Mouse (Mus musculus) midbrain, embryonic 13.5 days (tissue): Measurements from ENCODE around the gene Ctrc. TPM values are rescaled to one million over a fixed set of nuclear protein-coding genes. Genes with fewer than 3 reads are reported as not detected.

Experiments used
- ATAC-seq: fragments of 200-750 bp; cut with Nextera tagmentation; 2 replicates; pipeline ENCODE4 v1.8.0; 2017; ENCODE audit warnings: mild to moderate bottlenecking, moderate TSS enrichment, moderate library complexity
- H3K27ac ChIP-seq: fragments of 300-500 bp; sonication (generic); 2 replicates; pipeline ENCODE4 v1.5.1; 2015; ENCODE audit warnings: inconsistent platforms, mild to moderate bottlenecking, moderate library complexity
- H3K27me3 ChIP-seq: fragments of 300-500 bp; sonication (generic); 2 replicates; pipeline ENCODE4 v1.6.1; 2015; ENCODE audit warnings: mild to moderate bottlenecking, inconsistent platforms
- H3K36me3 ChIP-seq: fragments of 300-500 bp; sonication (generic); 2 replicates; pipeline ENCODE4 v1.6.1; 2015; ENCODE audit warnings: mild to moderate bottlenecking, inconsistent platforms
- H3K4me1 ChIP-seq: fragments of 300-500 bp; sonication (generic); replicated peaks from 2 replicates; pipeline ENCODE4 v1.6.1; 2015; ENCODE audit warnings: inconsistent platforms
- H3K4me2 ChIP-seq: fragments of 300-500 bp; sonication (generic); replicated peaks from 2 replicates; pipeline ENCODE4 v1.6.1; 2015; ENCODE audit warnings: moderate library complexity, mild to moderate bottlenecking, inconsistent platforms
- H3K4me3 ChIP-seq: fragments of 300-500 bp; sonication (generic); replicated peaks from 2 replicates; pipeline ENCODE4 v1.5.1; 2015; ENCODE audit warnings: mild to moderate bottlenecking, inconsistent platforms
- H3K9ac ChIP-seq: fragments of 300-500 bp; sonication (generic); replicated peaks from 2 replicates; pipeline ENCODE4 v1.6.1; 2015; ENCODE audit warnings: mild to moderate bottlenecking, inconsistent platforms
- H3K9me3 ChIP-seq: fragments of 300-500 bp; sonication (generic); 2 replicates; pipeline ENCODE4 v1.6.1; 2016; ENCODE audit warnings: mild to moderate bottlenecking, inconsistent platforms
- WGBS: fragments of 180-500 bp; shearing (Covaris S2); methylation state at CpG from one replicate; pipeline ENCODE4 v1.1.7; 2015; 5-methylcytosine and 5-hydroxymethylcytosine counted together
- polyA plus RNA-seq: library from polyadenylated mRNA; unstranded; fragments of >200 nt; fragmentation: Nextera tagmentation; extraction: Ambion mirVana; gene quantifications from 2 replicates; pipeline ENCODE4 v1.2.1, GENCODE M21; 2015

Gene Ctrc
- polyA plus RNA-seq, result not detected in 2 replicates

DNA sequence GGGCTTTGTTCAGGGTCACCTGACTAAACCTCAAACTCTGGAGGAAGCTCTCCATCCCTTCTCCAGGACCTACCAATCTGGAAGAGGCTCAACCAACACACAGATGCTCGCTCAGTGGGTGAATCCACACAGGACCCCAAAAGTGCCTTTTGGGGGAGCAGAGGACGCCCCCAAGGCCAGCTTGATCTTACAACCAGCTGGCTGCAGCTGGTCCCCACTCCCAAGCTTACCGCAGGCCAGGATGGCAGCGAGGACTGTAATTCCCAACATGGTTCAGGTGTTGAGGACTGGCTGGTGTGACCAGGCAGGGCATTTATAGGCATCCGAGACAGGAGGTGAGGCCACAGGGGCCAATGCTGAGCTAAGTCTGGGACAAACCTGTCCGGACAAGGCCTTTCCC lies at the start of gene Ctrc:
Gene Ctrc, minus strand, starts transcription at position 361 of the 400 bp plus-strand sequence.
- H3K9me3 ChIP-seq, result no peaks in the 10 kb centered on the region
- H3K27me3 ChIP-seq, result no peaks in the 10 kb centered on the region
- no peak within 1 kb of the TSS for H3K4me2 ChIP-seq
- no peak within 1 kb of the TSS for H3K27ac ChIP-seq
- no peak for ATAC-seq
- H3K4me3 ChIP-seq, result no peak within 1 kb of the TSS
- H3K4me1 ChIP-seq, result no peaks in the 10 kb centered on the region
- WGBS, result 83% methylated on average over 6 of the region's 6 CpGs
- no peaks in the 10 kb centered on the region for H3K36me3 ChIP-seq
- no peak within 1 kb of the TSS for H3K9ac ChIP-seq

DNA sequence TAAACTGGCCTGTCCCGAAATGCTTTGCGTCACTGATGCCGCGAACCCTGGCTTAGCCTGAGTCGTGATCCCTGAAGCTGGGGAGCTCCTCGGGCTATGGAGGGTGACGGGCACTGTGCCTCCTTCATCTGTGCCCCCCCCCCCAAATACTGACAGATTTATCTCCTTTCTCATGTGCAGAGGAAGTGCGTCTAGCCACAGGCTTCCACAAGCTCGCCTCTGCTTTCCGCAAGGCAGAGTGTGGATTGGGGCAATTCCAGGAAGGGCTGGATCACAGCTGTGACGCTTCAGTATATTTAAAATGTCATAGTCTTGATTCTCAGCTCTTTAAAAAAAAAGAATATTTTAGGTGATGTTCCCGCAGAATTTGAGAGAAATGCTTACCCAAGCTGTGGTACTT lies 49.6 kb upstream of the Ctrc start:
- Histone ChIP-seq H3K27me3 (no peaks in the 10 kb centered on the region), H3K4me1 (peaks cover 48% of the 10 kb centered on the region), H3K27ac (no peak overlapping the region), H3K4me2 (no peak overlapping the region), H3K9ac (no peak overlapping the region), H3K36me3 (no peaks in the 10 kb centered on the region), H3K4me3 (no peak overlapping the region), H3K9me3 (no peaks in the 10 kb centered on the region)
- 82% methylated on average over 12 of the region's 12 CpGs for WGBS
- ATAC-seq, result no peak

DNA sequence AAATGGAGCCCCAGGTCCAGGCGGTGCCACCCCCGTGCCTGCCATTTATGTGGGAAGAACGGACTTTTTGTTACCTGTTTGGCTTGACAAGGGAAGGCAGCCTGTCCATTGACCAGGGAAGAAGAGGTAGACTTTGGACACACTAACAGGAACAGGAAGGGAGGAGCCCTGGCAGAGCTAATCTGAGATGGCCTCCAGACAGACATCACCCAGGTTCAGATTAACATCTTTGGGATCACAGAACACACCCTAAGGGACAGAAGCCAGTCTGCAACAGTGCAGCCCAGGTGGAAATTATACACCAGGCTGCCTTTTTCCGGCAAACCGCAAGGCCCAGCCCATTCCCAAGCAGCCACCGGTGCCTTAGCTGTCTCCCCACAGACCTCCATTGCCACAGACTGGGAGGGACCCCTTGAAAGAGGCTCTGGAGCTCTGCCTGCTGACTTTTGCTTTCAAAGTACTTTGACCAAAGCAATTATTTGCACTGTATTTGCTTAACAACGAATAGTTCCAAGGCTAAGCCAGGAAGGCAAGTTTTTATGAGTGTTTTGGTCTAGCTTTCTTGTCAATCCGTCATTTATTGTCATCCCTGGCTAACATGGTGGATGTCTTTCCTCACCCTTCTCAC lies 47.1 kb upstream of the Ctrc start:
- no peak overlapping the region for H3K9ac ChIP-seq
- H3K36me3 ChIP-seq, result no peaks in the 10 kb centered on the region
- peaks cover 23% of the 10 kb centered on the region for H3K4me1 ChIP-seq
- H3K9me3 ChIP-seq, result no peaks in the 10 kb centered on the region
- H3K4me3 ChIP-seq, result no peak overlapping the region
- H3K4me2 ChIP-seq, result no peak overlapping the region
- H3K27ac ChIP-seq, result no peak overlapping the region
- WGBS, result 89% methylated on average over 8 of the region's 8 CpGs
- H3K27me3 ChIP-seq, result no peaks in the 10 kb centered on the region
- no peak for ATAC-seq

DNA sequence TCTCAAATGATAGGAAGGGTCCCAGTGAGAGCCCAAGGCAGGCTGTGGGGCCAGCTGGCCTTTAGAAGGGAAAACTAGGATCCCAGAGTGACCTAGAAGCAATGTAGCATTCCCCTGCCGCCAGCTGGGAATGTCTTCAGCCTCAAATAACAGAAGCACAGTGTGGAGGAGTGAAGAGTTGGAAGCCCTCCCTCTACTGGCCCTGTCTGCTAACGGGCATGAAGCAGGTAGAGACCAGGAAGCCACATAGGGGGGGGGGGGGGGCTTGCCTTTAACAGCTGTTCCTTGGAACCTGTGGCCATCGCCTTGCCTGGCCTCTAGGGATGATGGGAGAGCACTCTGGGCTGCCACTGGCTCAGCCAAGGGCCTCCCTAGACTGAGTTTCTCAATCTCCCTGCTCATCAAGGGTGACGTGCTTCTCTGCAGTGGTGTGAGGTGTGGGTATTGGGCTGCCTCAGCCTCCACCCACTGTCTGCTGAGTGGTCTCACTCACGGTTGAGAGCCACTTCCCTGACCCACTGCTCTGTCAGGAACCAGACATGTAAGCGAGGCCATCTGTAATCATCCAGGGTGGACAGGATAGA lies 40.3 kb upstream of the Ctrc start:
- Histone ChIP-seq H3K9ac (no peak overlapping the region), H3K4me2 (no peak overlapping the region), H3K4me1 (no peaks in the 10 kb centered on the region), H3K27ac (no peak overlapping the region), H3K4me3 (no peak overlapping the region), H3K9me3 (no peaks in the 10 kb centered on the region), H3K27me3 (no peaks in the 10 kb centered on the region), H3K36me3 (no peaks in the 10 kb centered on the region)
- ATAC-seq, result no peak
- 54% methylated on average over 6 of the region's 6 CpGs for WGBS

DNA sequence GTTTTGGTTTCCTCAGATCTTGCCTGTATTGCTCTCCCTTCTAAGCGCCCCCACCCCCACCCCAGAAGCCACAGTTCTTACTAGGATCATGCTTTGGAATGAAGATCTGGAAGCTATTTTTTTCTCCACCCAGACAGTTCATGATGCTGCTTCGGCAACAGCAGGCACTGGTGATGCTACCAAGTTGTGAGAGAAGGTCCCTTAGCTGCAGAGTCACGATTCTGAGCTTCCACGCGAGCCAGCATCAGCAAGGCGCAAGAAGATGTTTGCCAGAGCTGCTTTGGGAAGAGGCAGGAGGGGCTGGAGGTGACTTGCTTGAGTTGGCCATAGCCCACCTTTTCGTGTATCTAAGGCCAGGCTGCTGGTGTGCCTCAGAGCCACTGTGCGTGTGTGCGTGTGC lies 39.3 kb upstream of the Ctrc start:
- Histone ChIP-seq H3K9me3 (no peaks in the 10 kb centered on the region), H3K4me2 (no peak overlapping the region), H3K27me3 (no peaks in the 10 kb centered on the region), H3K4me1 (no peaks in the 10 kb centered on the region), H3K4me3 (no peak overlapping the region), H3K9ac (no peak overlapping the region), H3K27ac (no peak overlapping the region), H3K36me3 (no peaks in the 10 kb centered on the region)
- WGBS, result 84% methylated on average over 9 of the region's 9 CpGs
- no peak for ATAC-seq

DNA sequence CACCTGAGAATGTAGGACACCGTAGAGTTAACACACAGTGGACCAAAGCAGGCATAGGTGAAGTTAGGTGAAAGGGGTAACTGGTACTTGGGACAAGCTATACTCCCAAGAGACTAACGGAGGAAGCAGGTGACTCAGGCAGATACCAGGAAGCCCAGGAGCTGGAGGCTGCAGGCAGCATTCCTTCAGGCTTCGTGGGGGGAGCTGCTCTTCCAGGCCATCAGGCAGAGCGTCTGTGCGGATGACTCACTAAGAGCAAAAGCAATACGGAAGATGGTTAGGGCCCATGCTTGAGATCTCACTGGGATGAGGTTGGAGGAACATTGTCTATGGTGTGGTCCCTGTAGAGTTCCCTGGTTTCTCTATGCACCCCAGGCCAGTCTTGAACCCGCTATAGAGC lies 36.7 kb upstream of the Ctrc start:
- WGBS, result 86% methylated on average over 7 of the region's 7 CpGs
- no peak for ATAC-seq
- no peak overlapping the region for H3K27ac ChIP-seq

DNA sequence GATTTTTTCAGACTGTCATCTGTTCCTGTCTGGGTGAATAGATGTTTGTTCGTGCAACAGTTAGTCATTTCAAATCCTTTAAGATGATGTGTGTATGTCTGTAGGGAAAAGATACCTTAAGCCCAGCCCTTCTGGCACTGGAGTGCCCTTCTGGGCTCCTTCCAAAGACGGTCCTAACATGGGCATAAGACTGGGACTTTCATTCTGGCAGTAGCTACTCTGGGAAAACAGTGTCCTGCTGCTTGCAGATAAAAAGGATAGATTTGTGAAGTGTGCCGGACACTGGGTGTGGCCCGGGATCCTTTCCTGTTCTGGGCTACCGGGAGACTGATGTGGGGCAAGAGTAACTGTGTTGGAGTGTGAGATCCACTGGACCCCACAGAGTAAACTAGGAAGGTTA lies 35.8 kb upstream of the Ctrc start:
- Histone ChIP-seq H3K36me3 (no peaks in the 10 kb centered on the region), H3K9ac (no peak overlapping the region), H3K27me3 (no peaks in the 10 kb centered on the region), H3K4me3 (no peak overlapping the region), H3K4me1 (peaks cover 4% of the 10 kb centered on the region; the same call in 1 of the 2 replicates), H3K4me2 (no peak overlapping the region), H3K27ac (no peak overlapping the region), H3K9me3 (no peaks in the 10 kb centered on the region)
- 84% methylated on average over 5 of the region's 5 CpGs for WGBS
- ATAC-seq, result no peak

More for the DNA sequence above, 36.7 kb upstream of the Ctrc start:
- Histone ChIP-seq H3K4me2 (no peak overlapping the region), H3K9ac (no peak overlapping the region), H3K4me3 (no peak overlapping the region), H3K27me3 (no peaks in the 10 kb centered on the region), H3K9me3 (no peaks in the 10 kb centered on the region), H3K4me1 (peaks cover 4% of the 10 kb centered on the region; the same call in 1 of the 2 replicates), H3K36me3 (no peaks in the 10 kb centered on the region)

DNA sequence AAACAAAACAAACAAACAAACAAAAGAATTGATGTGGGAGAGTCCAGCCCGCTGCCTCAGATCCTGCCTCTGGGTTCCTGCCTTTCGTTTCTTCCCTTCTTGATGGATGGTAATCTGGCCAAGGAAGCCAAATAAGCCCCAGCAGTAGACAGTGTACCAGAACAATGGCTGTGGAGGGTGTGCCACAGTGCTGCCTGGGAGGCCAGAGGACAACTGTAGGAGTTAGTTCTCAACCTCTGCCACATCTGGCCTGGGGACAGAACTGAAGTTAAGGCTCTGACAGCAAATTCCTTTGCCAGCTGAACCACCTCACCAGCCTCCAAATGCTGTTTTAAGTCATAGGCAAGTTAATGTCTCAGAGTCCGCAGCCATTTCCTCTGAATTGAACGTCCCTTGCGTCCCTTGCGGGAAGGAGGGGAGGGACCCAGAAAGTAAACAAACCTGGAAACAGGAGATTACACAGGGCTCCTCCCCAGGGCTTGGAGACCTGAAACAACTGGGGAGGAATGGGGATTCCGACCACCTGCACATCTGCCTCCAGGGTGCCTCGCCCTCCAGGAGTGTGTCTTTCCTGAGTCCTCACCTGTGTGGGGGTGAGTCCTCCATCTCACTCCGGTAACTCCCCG lies 35.2 kb upstream of the Ctrc start:
- ATAC-seq, result no peak
- 66% methylated on average over 10 of the region's 10 CpGs for WGBS
- H3K27me3 ChIP-seq, result no peaks in the 10 kb centered on the region
- H3K27ac ChIP-seq, result no peak overlapping the region
- H3K36me3 ChIP-seq, result no peaks in the 10 kb centered on the region
- H3K4me2 ChIP-seq, result no peak overlapping the region
- H3K4me1 ChIP-seq, result peaks cover 4% of the 10 kb centered on the region; the same call in 1 of the 2 replicates
- H3K4me3 ChIP-seq, result no peak overlapping the region
- no peaks in the 10 kb centered on the region for H3K9me3 ChIP-seq
- H3K9ac ChIP-seq, result no peak overlapping the region

DNA sequence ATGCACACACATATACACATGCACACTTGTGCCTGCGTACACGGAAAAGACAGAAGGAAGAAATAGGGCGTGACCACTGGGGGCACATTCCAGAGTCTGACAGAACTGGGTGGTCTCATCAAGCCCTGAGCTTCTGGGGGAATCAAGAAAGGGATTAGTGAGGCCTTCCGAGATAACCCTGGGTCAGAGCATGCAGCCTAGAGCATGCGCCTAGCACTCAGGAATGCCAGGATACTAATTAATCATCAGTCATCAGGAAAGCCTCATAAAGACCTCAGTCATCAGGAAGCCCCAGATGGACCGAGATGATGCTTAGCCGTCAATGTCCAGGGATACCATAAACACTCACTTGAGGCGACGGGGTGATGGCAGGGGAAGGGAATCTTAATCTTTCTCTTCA lies 33.7 kb upstream of the Ctrc start:
- H3K36me3 ChIP-seq, result no peaks in the 10 kb centered on the region
- no peak for ATAC-seq
- H3K9me3 ChIP-seq, result no peaks in the 10 kb centered on the region
- H3K27me3 ChIP-seq, result no peaks in the 10 kb centered on the region
- H3K9ac ChIP-seq, result no peak overlapping the region
- H3K4me1 ChIP-seq, result peaks cover 14% of the 10 kb centered on the region
- 75% methylated on average over 9 of the region's 9 CpGs for WGBS
- H3K27ac ChIP-seq, result no peak overlapping the region
- no peak overlapping the region for H3K4me2 ChIP-seq
- H3K4me3 ChIP-seq, result no peak overlapping the region

DNA sequence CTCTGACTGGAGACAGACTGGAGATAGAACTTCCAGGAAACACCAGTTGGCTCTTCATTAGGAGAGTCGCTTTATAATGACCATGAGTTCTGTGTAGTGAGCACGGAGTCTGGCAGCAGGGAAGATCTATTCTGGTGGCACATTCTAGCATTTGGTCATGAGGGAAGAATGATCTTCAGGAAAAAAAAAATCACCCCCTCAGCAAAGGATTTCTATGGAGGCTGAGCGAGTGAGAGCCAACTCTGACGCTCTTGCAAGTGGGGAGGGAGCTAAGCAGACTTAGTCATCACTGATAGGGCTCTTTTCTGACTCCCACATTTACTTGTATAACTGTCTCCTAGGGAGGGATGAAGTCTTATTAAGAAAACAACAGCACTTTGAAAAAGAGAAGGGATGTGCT lies 32.9 kb upstream of the Ctrc start:
- no peak overlapping the region for H3K9ac ChIP-seq
- no peak overlapping the region for H3K4me3 ChIP-seq
- H3K36me3 ChIP-seq, result no peaks in the 10 kb centered on the region
- H3K27ac ChIP-seq, result no peak overlapping the region
- no peak for ATAC-seq
- H3K9me3 ChIP-seq, result no peaks in the 10 kb centered on the region
- 81% methylated on average over 4 of the region's 4 CpGs for WGBS
- H3K4me1 ChIP-seq, result peaks cover 17% of the 10 kb centered on the region
- H3K27me3 ChIP-seq, result no peaks in the 10 kb centered on the region
- no peak overlapping the region for H3K4me2 ChIP-seq

DNA sequence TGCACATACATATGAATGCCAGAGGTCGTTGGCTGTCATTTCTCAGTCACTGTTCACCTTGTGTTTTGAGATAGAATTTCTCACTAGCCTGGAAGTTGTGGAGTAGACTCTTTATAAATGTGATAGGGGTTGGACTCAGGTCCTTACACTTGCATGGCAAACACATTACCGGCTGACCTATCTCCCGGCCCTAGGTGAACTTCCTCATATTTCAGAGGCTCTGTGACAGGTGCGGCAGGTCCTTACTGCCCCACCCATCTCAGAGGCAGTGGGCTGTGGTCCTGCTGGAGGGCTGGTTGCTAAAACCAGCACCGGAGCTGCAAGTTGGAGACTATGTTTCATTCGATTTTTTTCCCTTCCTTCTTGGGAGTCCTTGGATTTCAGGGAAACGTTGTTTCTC lies 32.5 kb upstream of the Ctrc start:
- no peak for ATAC-seq
- H3K36me3 ChIP-seq, result no peaks in the 10 kb centered on the region
- no peak overlapping the region for H3K4me3 ChIP-seq
- no peak overlapping the region for H3K4me2 ChIP-seq
- no peak overlapping the region for H3K9ac ChIP-seq
- H3K27me3 ChIP-seq, result no peaks in the 10 kb centered on the region
- H3K4me1 ChIP-seq, result peaks cover 21% of the 10 kb centered on the region
- H3K27ac ChIP-seq, result no peak overlapping the region
- no peaks in the 10 kb centered on the region for H3K9me3 ChIP-seq
- 79% methylated on average over 7 of the region's 7 CpGs for WGBS

DNA sequence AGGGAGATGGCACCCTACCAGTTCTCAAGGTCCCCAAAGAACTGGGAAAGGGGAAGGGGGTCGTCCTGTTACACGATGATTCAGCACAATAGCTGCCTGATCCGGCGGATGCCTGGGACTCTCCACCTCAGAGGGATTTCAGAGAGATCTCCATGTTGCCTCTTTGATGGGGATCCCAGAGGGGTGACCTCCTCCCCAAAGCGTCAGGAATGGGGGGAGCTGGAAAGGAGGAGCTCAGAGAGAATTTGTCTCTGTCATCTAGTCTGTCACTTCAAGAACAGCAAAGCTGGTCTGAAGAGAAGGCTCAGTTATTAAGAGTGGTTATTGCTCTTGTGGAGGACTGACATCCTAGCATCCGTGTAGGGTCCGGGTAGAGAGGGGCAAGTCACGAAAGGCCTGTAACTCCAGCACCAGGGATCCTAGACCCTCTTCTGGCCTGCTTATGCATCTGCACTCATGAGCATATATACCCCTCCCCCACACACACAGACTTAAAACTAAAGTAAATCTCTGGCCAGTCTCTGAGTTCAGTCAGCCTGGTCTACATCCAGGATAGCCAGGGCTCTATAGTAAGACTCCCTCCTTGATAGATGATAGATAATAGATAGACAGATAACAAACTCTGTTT lies 29.4 kb upstream of the Ctrc start:
- peak; percentile 3; the same call in 1 of the 2 replicates for ATAC-seq
- Histone ChIP-seq H3K27ac (peak overlapping the region; percentile 75), H3K27me3 (no peaks in the 10 kb centered on the region), H3K4me1 (peaks cover 52% of the 10 kb centered on the region), H3K36me3 (0 out of 2 replicates have a peak, but pooled peaks cover 4% of the 10 kb centered on the region), H3K9me3 (no peaks in the 10 kb centered on the region), H3K4me3 (peak overlapping the region; percentile 68), H3K9ac (peak overlapping the region; percentile 85), H3K4me2 (peak overlapping the region; percentile 94)
- WGBS, result 9% methylated on average over 8 of the region's 8 CpGs
